Mouse (Mus musculus) heart, adult 8-10 months (tissue): ENCODE results near the gene Prpf8. TPM values are rescaled to one million over a fixed set of nuclear protein-coding genes. Genes with fewer than 3 reads are reported as not detected.
"Not testable (repeated sequence)": the region's sequence is repeated elsewhere in the genome, so short reads cannot be mapped to it uniquely, and the experiment has no call there.

Experiments
- DNase-seq: peaks from one replicate; pipeline ENCODE4 v3.0.0; 2022; ENCODE audit warnings: low spot score
- microRNA-seq: library from miRNA; unstranded; fragments of <30 nt; microRNA quantifications from one replicate; pipeline ENCODE4 v1.2.0, GENCODE M21; 2022
- total RNA-seq, 4 experiments: library from RNA; stranded (reverse); gene quantifications; 2 replicates each; pipeline ENCODE4 v1.2.4; 2022

Gene Prpf8
- total RNA-seq, 4 experiments from 2014 or later: 92.4 to 99.5 (median 94.6) TPM

- no peak for DNase-seq
These were observed 66.4 kb downstream of the Prpf8 start for GRCm38 (mm10) chr11:75552906-75553482.

GRCm38 (mm10) chr11:75556006-75556405, 69.4 kb downstream of the Prpf8 start:
- not testable (repeated sequence) for DNase-seq

- no peak for DNase-seq
These were observed 70.5 kb downstream of the Prpf8 start for GRCm38 (mm10) chr11:75557142-75557541.

- no peak for DNase-seq
These were observed 71.5 kb downstream of the Prpf8 start for GRCm38 (mm10) chr11:75558101-75558500.

Small RNAs within 50 kb of the gene (microRNA-seq; reads per million reads assigned to microRNA genes)
- gene Mir22 (116,387 reads per million, percentile 100 among the genes with 10 or more reads in this experiment), gene Mir3971 (not detected)

Other genes starting within 250 kb of the Prpf8 start
- gene Rpa1, start 138.5 kb upstream of the Prpf8 start, total RNA-seq: 10 to 100 TPM; 62.6 to 69.4 (median 67.4) TPM
- gene Smyd4, start 138.4 kb upstream of the Prpf8 start, total RNA-seq: 10 to 100 TPM in 1 of 4 experiments, 1 to 10 TPM in 3; 5.7 to 10.1 (median 8.3) TPM
- 10 to 100 TPM; 13.2 to 18.3 (median 16.8) TPM for gene Serpinf1, start 64.1 kb upstream of the Prpf8 start, total RNA-seq
- gene Serpinf2, start 47.2 kb upstream of the Prpf8 start, total RNA-seq: not detected
- 10 to 100 TPM in 1 of 4 experiments, 1 to 10 TPM in 3; 7.9 to 10.1 (median 8.8) TPM for gene Wdr81, start 32.1 kb upstream of the Prpf8 start, total RNA-seq
- 1 to 10 TPM; 2.8 to 5.1 (median 4.0) TPM for gene Tlcd2, start 25.1 kb upstream of the Prpf8 start, total RNA-seq
- gene Rilp, start 23.3 kb downstream of the Prpf8 start, total RNA-seq: 10 to 100 TPM; 47.8 to 61.5 (median 56.2) TPM
- gene Scarf1, start 26.7 kb downstream of the Prpf8 start, total RNA-seq: 1 to 10 TPM; 6.3 to 8.5 (median 7.4) TPM
- gene Slc43a2, start 44.9 kb downstream of the Prpf8 start, total RNA-seq: 10 to 100 TPM; 13.2 to 22.8 (median 20.1) TPM
- 100 to 1,000 TPM in 3 of 4 experiments, 10 to 100 TPM in 1; 89.5 to 110 (median 105) TPM for gene Pitpna, start 101.3 kb downstream of the Prpf8 start, total RNA-seq
- gene Inpp5k, start 144.2 kb downstream of the Prpf8 start, total RNA-seq: 10 to 100 TPM; 29.3 to 34.3 (median 32.3) TPM
- 10 to 100 TPM; 84.0 to 98.9 (median 92.7) TPM for gene Myo1c, start 163.7 kb downstream of the Prpf8 start, total RNA-seq
- 10 to 100 TPM; 73.0 to 84.5 (median 75.2) TPM for gene Crk, start 192.4 kb downstream of the Prpf8 start, total RNA-seq
- 100 to 1,000 TPM; 471 to 532 (median 523) TPM for gene Ywhae, start 246.1 kb downstream of the Prpf8 start, total RNA-seq